Mouse (Mus musculus) forebrain, embryonic 11.5 days (tissue): Measurements from ENCODE around the gene Iqsec1. TPM values are rescaled to one million over a fixed set of nuclear protein-coding genes. Genes with fewer than 3 reads are reported as not detected.

Experiments used
- ATAC-seq: fragments of 200-750 bp; cut with Nextera tagmentation; replicated peaks from 2 replicates; pipeline ENCODE4 v1.8.0; 2017; ENCODE audit warnings: moderate TSS enrichment; ENCODE audit not compliant: low FRiP score
- DNase-seq: peaks from one replicate; pipeline ENCODE4 v3.0.0-alpha.2; 2017; ENCODE audit warnings: low spot score
- H3K27ac ChIP-seq: fragments of 300-500 bp; sonication (generic); 2 replicates; pipeline ENCODE4 v1.5.1; 2014; ENCODE audit warnings: low read depth, low read length
- H3K27me3 ChIP-seq: fragments of 300-500 bp; sonication (generic); 2 replicates; pipeline ENCODE4 v1.6.1; 2014; ENCODE audit warnings: mild to moderate bottlenecking, low read length, mixed read lengths; ENCODE audit not compliant: control insufficient read depth, insufficient read depth
- H3K36me3 ChIP-seq: fragments of 300-500 bp; sonication (generic); 2 replicates; pipeline ENCODE4 v1.6.1; 2014; ENCODE audit warnings: mild to moderate bottlenecking, low read length, moderate library complexity, mixed read lengths; ENCODE audit not compliant: control insufficient read depth, insufficient read depth
- H3K4me1 ChIP-seq: fragments of 300-500 bp; sonication (generic); replicated peaks from 2 replicates; pipeline ENCODE4 v1.6.1; 2014; ENCODE audit warnings: low read length, mixed read lengths; ENCODE audit not compliant: control insufficient read depth, insufficient read depth
- H3K4me2 ChIP-seq: fragments of 300-500 bp; sonication (generic); 2 replicates; pipeline ENCODE4 v1.6.1; 2014; ENCODE audit warnings: low read depth, mild to moderate bottlenecking, low read length, moderate library complexity, mixed read lengths; ENCODE audit not compliant: severe bottlenecking
- H3K4me3 ChIP-seq: fragments of 300-500 bp; sonication (generic); 2 replicates; pipeline ENCODE4 v1.5.1; 2014; ENCODE audit warnings: low read depth, low read length
- H3K9ac ChIP-seq: fragments of 300-500 bp; sonication (generic); 2 replicates; pipeline ENCODE4 v1.6.1; 2014; ENCODE audit warnings: low read length
- H3K9me3 ChIP-seq: fragments of 300-500 bp; sonication (generic); 2 replicates; pipeline ENCODE4 v1.6.1; 2016; ENCODE audit warnings: low read length, mixed read lengths; ENCODE audit not compliant: control insufficient read depth
- WGBS: fragments of 180-500 bp; shearing (Covaris S2); extraction: QIAGEN DNeasy Blood & Tissue Kit; methylation state at CpG from one replicate; pipeline ENCODE4 v1.1.7; 2014; 5-methylcytosine and 5-hydroxymethylcytosine counted together
- polyA plus RNA-seq: library from polyadenylated mRNA; unstranded; fragments of >200 nt; fragmentation: Nextera tagmentation; extraction: Ambion mirVana; gene quantifications from 2 replicates; pipeline ENCODE4 v1.2.1, GENCODE M21; 2014

The Iqsec1 gene
- polyA plus RNA-seq, 1 experiment from 2014 or later = 15.0 TPM

GRCm38 (mm10) chr6:90706490-90706889 lies 282.0 kb downstream of the Iqsec1 start:
- ATAC-seq (no peak), DNase-seq (no peak)
- no peaks in the 10 kb centered on the region for H3K9me3 ChIP-seq
- no peak overlapping the region for H3K9ac ChIP-seq
- H3K4me2 ChIP-seq = no peak overlapping the region
- 91% methylated on average over 10 of the region's 10 CpGs for WGBS
- H3K27ac ChIP-seq = no peak overlapping the region
- H3K36me3 ChIP-seq = no peaks in the 10 kb centered on the region
- H3K4me1 ChIP-seq = peaks cover 9% of the 10 kb centered on the region
- H3K4me3 ChIP-seq = no peak overlapping the region
- no peaks in the 10 kb centered on the region for H3K27me3 ChIP-seq

GRCm38 (mm10) chr6:90705738-90706137 lies 282.7 kb downstream of the Iqsec1 start:
- H3K4me1 ChIP-seq = peaks cover 8% of the 10 kb centered on the region; the same call in 1 of the 2 replicates
- H3K27ac ChIP-seq = no peak overlapping the region
- no peaks in the 10 kb centered on the region for H3K36me3 ChIP-seq
- no peak overlapping the region for H3K4me2 ChIP-seq
- H3K27me3 ChIP-seq = no peaks in the 10 kb centered on the region
- no peak overlapping the region for H3K4me3 ChIP-seq
- no peak overlapping the region for H3K9ac ChIP-seq
- 72% methylated on average over 3 of the region's 3 CpGs for WGBS
- H3K9me3 ChIP-seq = no peaks in the 10 kb centered on the region
- ATAC-seq (no peak), DNase-seq (no peak)

- no peak for ATAC-seq
- Histone ChIP-seq H3K4me3 (no peak overlapping the region), H3K27me3 (no peaks in the 10 kb centered on the region), H3K36me3 (no peaks in the 10 kb centered on the region), H3K4me2 (no peak overlapping the region), H3K9me3 (no peaks in the 10 kb centered on the region), H3K4me1 (peaks cover 8% of the 10 kb centered on the region; the same call in 1 of the 2 replicates), H3K9ac (no peak overlapping the region), H3K27ac (no peak overlapping the region)
- WGBS = 89% methylated on average over 2 of the region's 2 CpGs
- DNase-seq = no peak
Observed at GRCm38 (mm10) chr6:90704705-90705344, 283.7 kb downstream of the Iqsec1 start.

GRCm38 (mm10) chr6:90703782-90704181 lies 284.7 kb downstream of the Iqsec1 start:
- Histone ChIP-seq H3K36me3 (no peaks in the 10 kb centered on the region), H3K9me3 (no peaks in the 10 kb centered on the region), H3K4me1 (peaks cover 8% of the 10 kb centered on the region; the same call in 1 of the 2 replicates), H3K4me3 (no peak overlapping the region), H3K4me2 (no peak overlapping the region), H3K27me3 (no peaks in the 10 kb centered on the region), H3K27ac (peak overlapping the region; percentile 66), H3K9ac (no peak overlapping the region)
- DNase-seq = no peak
- no peak for ATAC-seq
- WGBS = 50% methylated on average over 2 of the region's 2 CpGs

DNA sequence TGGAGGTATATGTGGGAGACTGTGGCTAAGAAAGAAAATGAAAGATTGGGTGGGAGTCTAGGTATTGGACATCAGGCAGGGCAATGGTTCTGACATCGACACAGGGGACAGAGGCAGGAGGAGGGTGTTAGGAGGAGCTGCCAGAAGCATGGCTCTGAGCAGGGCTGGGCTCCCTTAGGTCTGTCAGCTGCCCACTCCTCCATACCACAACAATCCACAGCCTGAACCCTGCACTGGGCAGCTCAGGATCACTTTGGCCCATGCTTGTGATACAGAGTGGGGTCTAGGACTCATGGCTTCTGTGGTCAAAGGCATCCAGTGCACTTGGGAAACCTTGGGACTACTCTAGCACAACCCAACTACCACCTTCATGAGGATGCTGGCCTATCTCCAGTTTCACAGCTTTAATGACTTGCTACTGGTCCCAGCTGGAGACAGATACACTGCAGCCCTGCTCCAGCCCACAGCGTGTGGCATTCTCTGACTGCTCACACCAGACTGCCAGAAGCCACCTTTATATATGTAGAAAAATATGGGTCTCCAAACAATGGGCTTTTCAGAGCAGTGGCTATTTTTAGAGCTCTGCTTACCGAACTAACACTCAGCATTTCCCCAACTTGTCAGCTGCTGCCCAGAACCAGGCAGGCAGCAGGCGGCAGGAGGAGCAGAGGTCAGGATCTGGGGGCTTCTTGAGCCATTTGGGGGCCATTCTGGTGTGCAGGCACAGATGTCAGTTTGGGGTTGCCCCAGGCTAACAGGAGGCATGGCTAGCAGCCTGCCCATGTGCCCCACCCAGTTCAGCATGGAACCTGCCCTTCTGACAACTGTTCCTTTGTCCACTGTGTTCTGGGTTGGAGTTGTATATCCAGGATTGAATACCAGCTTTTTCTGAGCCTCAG lies 285.4 kb downstream of the Iqsec1 start:
- 46% methylated on average over 4 of the region's 4 CpGs for WGBS
- peaks cover 8% of the 10 kb centered on the region; the same call in 1 of the 2 replicates for H3K4me1 ChIP-seq
- no peak overlapping the region for H3K4me3 ChIP-seq
- no peaks in the 10 kb centered on the region for H3K27me3 ChIP-seq
- DNase-seq = no peak
- no peaks in the 10 kb centered on the region for H3K36me3 ChIP-seq
- H3K9ac ChIP-seq = peak overlapping the region; percentile 27; the same call in 1 of the 2 replicates
- no peaks in the 10 kb centered on the region for H3K9me3 ChIP-seq
- peak; percentile 49; the same call in 1 of the 2 replicates for ATAC-seq
- no peak overlapping the region for H3K4me2 ChIP-seq
- H3K27ac ChIP-seq = peak overlapping the region; percentile 66

DNA sequence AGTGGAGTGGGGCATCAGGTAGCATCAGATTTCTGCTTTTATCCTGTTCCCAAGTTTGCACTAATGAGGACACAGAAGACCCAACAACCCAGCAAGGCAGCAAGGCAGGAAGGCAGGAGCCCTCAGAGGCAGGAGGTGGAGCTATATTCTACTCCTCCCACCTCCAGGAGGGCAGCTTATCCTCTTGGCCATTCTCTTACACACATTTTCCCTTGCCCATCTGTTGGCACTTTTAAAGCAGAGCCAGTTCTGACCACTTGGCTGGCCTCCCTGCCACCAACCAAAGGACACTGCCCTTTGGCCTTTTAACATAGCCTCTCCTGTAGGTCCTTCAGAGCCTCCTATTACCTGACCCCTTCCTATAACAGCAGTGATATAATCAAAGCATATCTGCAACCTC lies 286.3 kb downstream of the Iqsec1 start:
- Histone ChIP-seq H3K9me3 (no peaks in the 10 kb centered on the region), H3K4me1 (peaks cover 8% of the 10 kb centered on the region; the same call in 1 of the 2 replicates), H3K4me2 (no peak overlapping the region), H3K36me3 (no peaks in the 10 kb centered on the region), H3K4me3 (no peak overlapping the region), H3K9ac (no peak overlapping the region; the same call in 1 of the 2 replicates), H3K27ac (no peak overlapping the region), H3K27me3 (no peaks in the 10 kb centered on the region)
- no peak for ATAC-seq
- no peak for DNase-seq

GRCm38 (mm10) chr6:90701391-90701790 lies 287.1 kb downstream of the Iqsec1 start:
- H3K9ac ChIP-seq = no peak overlapping the region
- H3K27ac ChIP-seq = no peak overlapping the region
- no peaks in the 10 kb centered on the region for H3K9me3 ChIP-seq
- no peaks in the 10 kb centered on the region for H3K36me3 ChIP-seq
- H3K4me3 ChIP-seq = no peak overlapping the region
- 66% methylated on average over 2 of the region's 2 CpGs for WGBS
- DNase-seq (no peak), ATAC-seq (no peak)
- H3K4me1 ChIP-seq = peaks cover 8% of the 10 kb centered on the region; the same call in 1 of the 2 replicates
- no peak overlapping the region for H3K4me2 ChIP-seq
- no peaks in the 10 kb centered on the region for H3K27me3 ChIP-seq

DNA sequence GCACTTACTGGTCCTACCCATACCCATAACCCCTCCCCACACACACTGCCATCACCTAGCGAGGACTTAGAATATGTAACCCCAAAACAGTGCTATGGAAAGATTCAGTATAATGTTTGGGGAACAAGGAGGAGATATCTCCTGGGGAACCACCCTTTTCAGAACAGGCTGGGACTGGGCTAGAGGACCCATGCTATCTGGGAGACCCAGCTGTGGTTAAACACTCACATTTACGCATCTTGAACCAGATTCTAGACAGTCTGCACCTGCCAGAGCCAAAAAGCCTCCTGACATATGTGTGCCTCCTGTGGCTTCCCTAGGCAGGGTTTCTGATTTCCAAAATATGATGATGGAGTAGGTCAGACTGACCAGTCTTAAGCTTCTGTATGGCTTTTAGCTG lies 287.7 kb downstream of the Iqsec1 start:
- WGBS = 94% methylated on average over 2 of the region's 2 CpGs

More for the DNA sequence above, 287.7 kb downstream of the Iqsec1 start:
- ATAC-seq = no peak
- H3K4me2 ChIP-seq = no peak overlapping the region
- no peak for DNase-seq
- no peak overlapping the region for H3K27ac ChIP-seq
- H3K9ac ChIP-seq = no peak overlapping the region
- H3K27me3 ChIP-seq = no peaks in the 10 kb centered on the region
- H3K9me3 ChIP-seq = no peaks in the 10 kb centered on the region
- no peak overlapping the region for H3K4me3 ChIP-seq
- no peaks in the 10 kb centered on the region for H3K36me3 ChIP-seq
- H3K4me1 ChIP-seq = peaks cover 8% of the 10 kb centered on the region; the same call in 1 of the 2 replicates
